Comparison of ENCODE assay signal across 23 mouse cellular contexts in genomic region chr8:94607064-94607463, GRCm38 (mm10). TPM values are rescaled to one million over a fixed set of nuclear protein-coding genes. Genes with fewer than 3 reads are reported as not detected.
DNase-seq lines count a peak whose midpoint lies in the region; ATAC-seq and TF ChIP-seq lines count a peak whose summit lies in the region.
"Had no signal": no experiment of that assay in that cellular context is flagged by ENCODE, and none has a peak within 500 bp of the region (broad histone marks: within the 10 kb centered on the region; RNA-seq: fewer than 3 reads in every experiment).

No protein-coding gene starts in this region.

- DNase-seq in forebrain, postnatal 0 days, result no peak
- peak; percentile 80 for DNase-seq in midbrain, embryonic 11.5 days (ENCODE audit: low spot score, missing footprints)
- no peak for DNase-seq in left cerebral cortex, adult 9 months (ENCODE audit: low spot score in 2 of 2)
- DNase-seq in adrenal gland, adult (ENCODE audit: inconsistent age in 2 of 2, low spot score in 1 of 2), result no peak
- DNase-seq in thymus, postnatal 0 days (ENCODE audit: low spot score), result no peak
- DNase-seq: adrenal gland, adult 8-10 months; B cell, adult 2 months; cerebellum, adult 18-20 months; heart, adult 18-20 months; kidney, postnatal 14 days; layer of hippocampus, adult 9-11 months; lung, adult 2 months; lung, postnatal 36 days; retina, postnatal 1 day; thymus, adult 2 months had no signal

- ATAC-seq in forebrain, postnatal 0 days, result no peak
- no peak for ATAC-seq in forebrain, embryonic 16.5 days
- ATAC-seq in midbrain, embryonic 11.5 days (ENCODE audit: low FRiP score), result no peak
- ATAC-seq in midbrain, embryonic 15.5 days (replicated peaks), result no peak
- 0 out of 2 replicates have a peak, but pooled peaks have one; percentile 15 for ATAC-seq in granulocyte monocyte progenitor cell, adult 5-6 weeks (replicated peaks; ENCODE audit: poor library complexity, severe bottlenecking)
- ATAC-seq: forebrain, embryonic 14.5 days had no signal

- no peak overlapping the region for H3K4me2 ChIP-seq in forebrain, postnatal 0 days (ENCODE audit: low read depth)
- H3K4me2 ChIP-seq in forebrain, embryonic 16.5 days (ENCODE audit: low read length), result no peak overlapping the region
- H3K4me2 ChIP-seq in midbrain, embryonic 11.5 days, result no peak overlapping the region
- H3K4me2 ChIP-seq in midbrain, embryonic 15.5 days, result no peak overlapping the region
- H3K4me2 ChIP-seq: midbrain, embryonic 12.5 days had no signal

- 96% methylated on average over 5 of the region's 5 CpGs for WGBS in forebrain, postnatal 0 days
- 91% methylated on average over 5 of the region's 5 CpGs for WGBS in forebrain, embryonic 16.5 days
- 91% methylated on average over 5 of the region's 5 CpGs for WGBS in midbrain, embryonic 11.5 days
- 94% methylated on average over 5 of the region's 5 CpGs for WGBS in midbrain, embryonic 15.5 days

- H3K27me3 ChIP-seq in forebrain, postnatal 0 days (ENCODE audit: insufficient read depth, low read length), result no peaks in the 10 kb centered on the region
- no peaks in the 10 kb centered on the region for H3K27me3 ChIP-seq in forebrain, embryonic 16.5 days (replicated peaks; ENCODE audit: control insufficient read depth, insufficient read depth, low read length)
- H3K27me3 ChIP-seq in midbrain, embryonic 11.5 days (ENCODE audit: control insufficient read depth, insufficient read depth, low read length), result no peaks in the 10 kb centered on the region
- no peaks in the 10 kb centered on the region for H3K27me3 ChIP-seq in midbrain, embryonic 15.5 days (replicated peaks)
- H3K27me3 ChIP-seq: midbrain, embryonic 12.5 days had no signal

- no peaks in the 10 kb centered on the region; the same call in none of the 2 replicates for H3K4me1 ChIP-seq in forebrain, postnatal 0 days (ENCODE audit: insufficient read depth)
- peaks cover 13% of the 10 kb centered on the region for H3K4me1 ChIP-seq in forebrain, embryonic 16.5 days (replicated peaks; ENCODE audit: control insufficient read depth, insufficient read depth, low read length)
- H3K4me1 ChIP-seq in midbrain, embryonic 11.5 days (ENCODE audit: control insufficient read depth, insufficient read depth, low read length), result peaks cover 10% of the 10 kb centered on the region; the same call in 1 of the 2 replicates
- H3K4me1 ChIP-seq in midbrain, embryonic 15.5 days, result peaks cover 15% of the 10 kb centered on the region

- no peaks in the 10 kb centered on the region for H3K9me3 ChIP-seq in forebrain, postnatal 0 days (ENCODE audit: low read length)
- H3K9me3 ChIP-seq in forebrain, embryonic 16.5 days (ENCODE audit: control insufficient read depth, low read length), result no peaks in the 10 kb centered on the region
- H3K9me3 ChIP-seq in midbrain, embryonic 11.5 days (ENCODE audit: control insufficient read depth, low read length), result no peaks in the 10 kb centered on the region
- no peaks in the 10 kb centered on the region for H3K9me3 ChIP-seq in midbrain, embryonic 15.5 days
- H3K9me3 ChIP-seq: G1E; hindbrain, embryonic 10.5 days; midbrain, embryonic 12.5 days had no signal

- H3K9ac ChIP-seq in forebrain, postnatal 0 days, result no peak overlapping the region
- no peak overlapping the region for H3K9ac ChIP-seq in forebrain, embryonic 16.5 days (replicated peaks; ENCODE audit: low read depth, low read length)
- H3K9ac ChIP-seq in midbrain, embryonic 11.5 days (ENCODE audit: low read length), result no peak overlapping the region
- no peak overlapping the region for H3K9ac ChIP-seq in midbrain, embryonic 15.5 days
- H3K9ac ChIP-seq: midbrain, embryonic 12.5 days had no signal

- no peak overlapping the region for H3K27ac ChIP-seq in forebrain, postnatal 0 days (ENCODE audit: low read depth, low read length)
- H3K27ac ChIP-seq in forebrain, embryonic 16.5 days (ENCODE audit: low read length), result no peak overlapping the region
- no peak overlapping the region for H3K27ac ChIP-seq in midbrain, embryonic 11.5 days (ENCODE audit: low read depth, low read length)
- H3K27ac ChIP-seq in midbrain, embryonic 15.5 days, result no peak overlapping the region
- H3K27ac ChIP-seq: hindbrain, embryonic 10.5 days; midbrain, embryonic 12.5 days had no signal

- H3K4me3 ChIP-seq in forebrain, postnatal 0 days (ENCODE audit: low read depth, low read length), result no peak overlapping the region
- no peak overlapping the region for H3K4me3 ChIP-seq in forebrain, embryonic 16.5 days (replicated peaks; ENCODE audit: low read length)
- H3K4me3 ChIP-seq in midbrain, embryonic 11.5 days (ENCODE audit: low read depth, low read length), result no peak overlapping the region
- H3K4me3 ChIP-seq in midbrain, embryonic 15.5 days, result no peak overlapping the region
- H3K4me3 ChIP-seq: erythroblast, embryonic 14.5 days; hindbrain, embryonic 10.5 days; midbrain, embryonic 12.5 days had no signal

- no peaks in the 10 kb centered on the region for H3K36me3 ChIP-seq in forebrain, postnatal 0 days (ENCODE audit: insufficient read depth)
- H3K36me3 ChIP-seq in forebrain, embryonic 16.5 days (ENCODE audit: control insufficient read depth, insufficient read depth), result no peaks in the 10 kb centered on the region
- no peaks in the 10 kb centered on the region for H3K36me3 ChIP-seq in midbrain, embryonic 11.5 days (ENCODE audit: control insufficient read depth, insufficient read depth, low read length)
- 0 out of 2 replicates have a peak, but pooled peaks cover 4% of the 10 kb centered on the region for H3K36me3 ChIP-seq in midbrain, embryonic 15.5 days (replicated peaks)
- H3K36me3 ChIP-seq: midbrain, embryonic 12.5 days had no signal

- TF ChIP-seq CTCF in forebrain, postnatal 0 days (IDR thresholded peaks at IDR 0.05; ENCODE audit: low read depth), result 0 out of 2 replicates have a peak, but pooled peaks have one; percentile 19

RNA-seq across cellular contexts. Expression of gene Fam192a, which starts 5.3 kb away (rescaled TPM):
- total RNA-seq in forebrain, postnatal 0 days (2014; rRNA removed), result 44.5 and 51.4 TPM in 2 replicates
- 71.5 and 79.9 TPM in 2 replicates for polyA plus RNA-seq in forebrain, postnatal 0 days (2015; fragmentation: Nextera tagmentation; extraction: Ambion mirVana)
- 105 and 115 TPM in 2 replicates for polyA plus RNA-seq in forebrain, embryonic 16.5 days (2015; fragmentation: Nextera tagmentation; extraction: Ambion mirVana)
- 107 and 127 TPM in 2 replicates for polyA plus RNA-seq in midbrain, embryonic 11.5 days (2014; fragmentation: Nextera tagmentation; extraction: Ambion mirVana)
- 75.0 and 75.2 TPM in 2 replicates for polyA plus RNA-seq in midbrain, embryonic 15.5 days (2015; fragmentation: Nextera tagmentation; extraction: Ambion mirVana)
- total RNA-seq in granulocyte monocyte progenitor cell, adult 5-6 weeks (2014; fragmentation: Nextera tagmentation), result 30.4 and 64.9 TPM in 2 replicates
- 84.6 and 99.4 TPM in 2 replicates for total RNA-seq in granulocyte monocyte progenitor cell, adult 5-6 weeks (2017)
- 82.5 and 85.3 TPM in 2 replicates for polyA plus RNA-seq in thymus, postnatal 0 days (2015; fragmentation: Nextera tagmentation; extraction: Ambion mirVana)

RNA-seq across cellular contexts. Expression of gene Rspry1, which starts 5.3 kb away (rescaled TPM):
- 53.5 and 55.8 TPM in 2 replicates for total RNA-seq in forebrain, postnatal 0 days (2014; rRNA removed)
- polyA plus RNA-seq in forebrain, postnatal 0 days (2015; fragmentation: Nextera tagmentation; extraction: Ambion mirVana), result 26.2 and 32.0 TPM in 2 replicates
- 50.8 and 54.5 TPM in 2 replicates for polyA plus RNA-seq in forebrain, embryonic 16.5 days (2015; fragmentation: Nextera tagmentation; extraction: Ambion mirVana)
- 50.7 and 51.9 TPM in 2 replicates for polyA plus RNA-seq in midbrain, embryonic 11.5 days (2014; fragmentation: Nextera tagmentation; extraction: Ambion mirVana)
- 53.3 and 56.1 TPM in 2 replicates for polyA plus RNA-seq in midbrain, embryonic 15.5 days (2015; fragmentation: Nextera tagmentation; extraction: Ambion mirVana)
- total RNA-seq in granulocyte monocyte progenitor cell, adult 5-6 weeks (2014; fragmentation: Nextera tagmentation), result 27.4 and 28.0 TPM in 2 replicates
- total RNA-seq in granulocyte monocyte progenitor cell, adult 5-6 weeks (2017), result 29.9 and 33.0 TPM in 2 replicates
- 33.8 and 40.1 TPM in 2 replicates for polyA plus RNA-seq in thymus, postnatal 0 days (2015; fragmentation: Nextera tagmentation; extraction: Ambion mirVana)

RNA-seq across cellular contexts. Expression of gene Arl2bp, which starts 59.3 kb away (rescaled TPM):
- total RNA-seq in forebrain, postnatal 0 days (2014; rRNA removed), result 112 and 136 TPM in 2 replicates
- polyA plus RNA-seq in forebrain, postnatal 0 days (2015; fragmentation: Nextera tagmentation; extraction: Ambion mirVana), result 154 and 183 TPM in 2 replicates
- polyA plus RNA-seq in forebrain, embryonic 16.5 days (2015; fragmentation: Nextera tagmentation; extraction: Ambion mirVana), result 180 TPM in 2 replicates
- polyA plus RNA-seq in midbrain, embryonic 11.5 days (2014; fragmentation: Nextera tagmentation; extraction: Ambion mirVana), result 94.6 and 108 TPM in 2 replicates
- polyA plus RNA-seq in midbrain, embryonic 15.5 days (2015; fragmentation: Nextera tagmentation; extraction: Ambion mirVana), result 190 and 202 TPM in 2 replicates
- total RNA-seq in granulocyte monocyte progenitor cell, adult 5-6 weeks (2014; fragmentation: Nextera tagmentation), result 36.4 and 44.0 TPM in 2 replicates
- 41.1 and 100 TPM in 2 replicates for total RNA-seq in granulocyte monocyte progenitor cell, adult 5-6 weeks (2017)
- polyA plus RNA-seq in thymus, postnatal 0 days (2015; fragmentation: Nextera tagmentation; extraction: Ambion mirVana), result 75.9 and 92.2 TPM in 2 replicates
